Mouse (Mus musculus) small intestine, adult 2 months (tissue): ENCODE results near the gene Cdc14a.

Experiments used
- CTCF ChIP-seq: fragments of 200-500 bp; IDR thresholded peaks from 2 replicates; pipeline ENCODE4 v1.5.1; 2012; ENCODE audit warnings: low read depth, mild to moderate bottlenecking, control low read depth, inconsistent platforms, low read length, moderate library complexity, mixed read lengths; ENCODE audit not compliant: insufficient replicate concordance, insufficient read length; ENCODE audit errors: extremely low read depth
- POLR2A ChIP-seq: fragments of 200-500 bp; IDR thresholded peaks from 2 replicates; pipeline ENCODE4 v1.6.1; 2012; ENCODE audit warnings: low read depth, mild to moderate bottlenecking, control low read depth, inconsistent platforms, low read length, moderate library complexity

DNA sequence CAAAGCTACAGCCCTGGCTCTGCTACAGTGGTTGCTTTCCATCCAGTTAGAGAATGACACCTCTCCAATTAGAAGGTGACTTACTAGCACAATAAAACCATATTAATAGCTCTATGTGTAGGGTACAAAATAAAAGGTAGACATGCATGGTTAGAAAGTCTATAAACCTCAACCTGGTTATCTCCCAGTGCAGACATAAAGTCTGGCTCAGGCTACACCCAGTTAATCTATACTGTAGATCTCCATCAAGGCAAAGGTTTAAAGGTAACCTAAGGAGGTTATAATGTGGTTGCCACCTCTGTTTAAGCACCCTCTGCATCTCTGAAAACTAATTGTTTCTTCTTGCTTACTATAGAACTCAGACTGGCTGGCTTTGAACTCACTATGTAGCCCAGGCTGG lies 36.9 kb downstream of the Cdc14a start:
- TF ChIP-seq CTCF = no peak
- TF ChIP-seq POLR2A = no peak
